Mouse (Mus musculus) forebrain, embryonic 15.5 days (tissue): ENCODE results near the gene Nktr. TPM values are rescaled to one million over a fixed set of nuclear protein-coding genes. Genes with fewer than 3 reads are reported as not detected.

Experiments used
- ATAC-seq: fragments of 200-750 bp; cut with Nextera tagmentation; replicated peaks from 2 replicates; pipeline ENCODE4 v1.8.0; 2017; ENCODE audit warnings: mild to moderate bottlenecking, moderate TSS enrichment, moderate library complexity
- H3K27ac ChIP-seq: fragments of 300-500 bp; sonication (generic); replicated peaks from 2 replicates; pipeline ENCODE4 v1.5.1; 2015; ENCODE audit warnings: mild to moderate bottlenecking, inconsistent platforms
- H3K27me3 ChIP-seq: fragments of 300-500 bp; sonication (generic); 2 replicates; pipeline ENCODE4 v1.6.1; 2015; ENCODE audit warnings: inconsistent platforms
- H3K36me3 ChIP-seq: fragments of 300-500 bp; sonication (generic); 2 replicates; pipeline ENCODE4 v1.6.1; 2015; ENCODE audit warnings: mild to moderate bottlenecking, inconsistent platforms
- H3K4me1 ChIP-seq: fragments of 300-500 bp; sonication (generic); 2 replicates; pipeline ENCODE4 v1.6.1; 2015; ENCODE audit warnings: inconsistent platforms
- H3K4me2 ChIP-seq: fragments of 300-500 bp; sonication (generic); replicated peaks from 2 replicates; pipeline ENCODE4 v1.6.1; 2015; ENCODE audit warnings: mild to moderate bottlenecking, inconsistent platforms
- H3K4me3 ChIP-seq: fragments of 300-500 bp; sonication (generic); 2 replicates; pipeline ENCODE4 v1.5.1; 2015; ENCODE audit warnings: mild to moderate bottlenecking, inconsistent platforms
- H3K9ac ChIP-seq: fragments of 300-500 bp; sonication (generic); replicated peaks from 2 replicates; pipeline ENCODE4 v1.6.1; 2015; ENCODE audit warnings: mild to moderate bottlenecking, inconsistent platforms
- H3K9me3 ChIP-seq: fragments of 300-500 bp; sonication (generic); 2 replicates; pipeline ENCODE4 v1.6.1; 2016; ENCODE audit warnings: inconsistent platforms
- WGBS: fragments of 180-500 bp; shearing (Covaris S2); methylation state at CpG from one replicate; pipeline ENCODE4 v1.1.7; 2015; ENCODE audit warnings: mixed read lengths; 5-methylcytosine and 5-hydroxymethylcytosine counted together
- polyA plus RNA-seq: library from polyadenylated mRNA; unstranded; fragments of >200 nt; fragmentation: Nextera tagmentation; extraction: Ambion mirVana; gene quantifications from 2 replicates; pipeline ENCODE4 v1.2.1, GENCODE M21; 2015

The Nktr gene
- 57.5 and 58.4 TPM in 2 replicates for polyA plus RNA-seq

- Histone ChIP-seq H3K27ac (peak within 1 kb of the TSS; percentile 90), H3K4me3 (peak within 1 kb of the TSS; percentile 93), H3K4me1 (peaks cover 24% of the 10 kb centered on the region), H3K9ac (peak within 1 kb of the TSS; percentile 95), H3K27me3 (no peaks in the 10 kb centered on the region), H3K9me3 (no peaks in the 10 kb centered on the region), H3K4me2 (peak within 1 kb of the TSS; percentile 83), H3K36me3 (no peaks in the 10 kb centered on the region)
- peak; percentile 99 for ATAC-seq
- under 1% methylated on average over 61 of the region's 61 CpGs for WGBS
Observed at GRCm38 (mm10) chr9:121718792-121719318, at the start of gene Nktr. Gene Nktr, plus strand, starts transcription at chr9:121719169.

DNA sequence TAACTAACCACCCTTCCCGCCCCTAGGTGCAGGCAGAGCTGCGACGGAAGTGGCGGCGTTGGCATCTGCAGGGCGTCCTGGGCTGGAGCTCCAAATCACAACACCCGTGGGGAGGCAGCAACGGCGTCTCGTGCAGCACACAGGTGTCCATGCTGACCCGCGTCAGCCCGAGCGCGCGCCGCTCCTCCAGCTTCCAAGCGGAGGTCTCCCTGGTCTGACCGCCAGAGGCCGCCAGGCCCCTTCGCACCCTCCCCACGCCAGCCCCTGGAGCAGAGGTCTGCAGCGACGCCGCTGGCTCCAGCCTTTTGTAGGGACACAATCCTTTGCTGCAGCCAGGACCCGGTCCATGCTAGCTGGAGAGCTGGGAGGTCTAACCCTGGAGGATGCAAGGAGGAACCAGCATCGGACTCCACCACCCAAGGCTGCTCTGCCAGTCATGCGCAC, 49.6 kb upstream of the Nktr start:
- Histone ChIP-seq H3K4me1 (peaks cover 38% of the 10 kb centered on the region), H3K27me3 (peaks cover 12% of the 10 kb centered on the region; the same call in 1 of the 2 replicates), H3K27ac (no peak overlapping the region), H3K9me3 (no peaks in the 10 kb centered on the region), H3K36me3 (no peaks in the 10 kb centered on the region), H3K9ac (peak overlapping the region; percentile 40; the same call in 1 of the 2 replicates), H3K4me2 (peak overlapping the region; percentile 51), H3K4me3 (peak overlapping the region; percentile 33)
- ATAC-seq = peak; percentile 29; the same call in 1 of the 2 replicates
- WGBS = under 1% methylated on average over 28 of the region's 28 CpGs

DNA sequence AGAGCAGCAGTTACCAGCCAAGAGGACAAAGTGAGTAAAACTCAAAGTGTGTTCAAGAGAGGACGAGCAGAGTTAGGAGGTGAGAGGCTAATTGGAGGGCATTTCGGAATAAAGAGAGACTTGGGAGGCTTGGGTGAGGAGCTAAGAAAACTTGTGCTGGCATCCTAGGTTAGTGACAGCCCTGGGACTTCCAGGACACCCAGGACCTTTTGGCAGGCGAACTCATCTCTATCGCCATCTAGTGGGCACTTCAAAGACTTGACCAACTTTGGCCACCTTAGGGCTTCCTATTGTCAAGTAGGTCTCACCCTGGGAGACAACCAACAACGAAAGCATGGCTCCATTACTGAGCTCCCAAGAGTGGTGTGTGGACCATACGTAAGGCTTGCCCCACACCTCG, 47.7 kb upstream of the Nktr start:
- Histone ChIP-seq H3K27ac (no peak overlapping the region), H3K36me3 (no peaks in the 10 kb centered on the region), H3K9ac (no peak overlapping the region), H3K4me3 (no peak overlapping the region), H3K27me3 (peaks cover 12% of the 10 kb centered on the region; the same call in 1 of the 2 replicates), H3K9me3 (no peaks in the 10 kb centered on the region), H3K4me2 (no peak overlapping the region), H3K4me1 (peaks cover 33% of the 10 kb centered on the region)
- ATAC-seq = no peak
- WGBS = 21% methylated on average over 7 of the region's 7 CpGs

DNA sequence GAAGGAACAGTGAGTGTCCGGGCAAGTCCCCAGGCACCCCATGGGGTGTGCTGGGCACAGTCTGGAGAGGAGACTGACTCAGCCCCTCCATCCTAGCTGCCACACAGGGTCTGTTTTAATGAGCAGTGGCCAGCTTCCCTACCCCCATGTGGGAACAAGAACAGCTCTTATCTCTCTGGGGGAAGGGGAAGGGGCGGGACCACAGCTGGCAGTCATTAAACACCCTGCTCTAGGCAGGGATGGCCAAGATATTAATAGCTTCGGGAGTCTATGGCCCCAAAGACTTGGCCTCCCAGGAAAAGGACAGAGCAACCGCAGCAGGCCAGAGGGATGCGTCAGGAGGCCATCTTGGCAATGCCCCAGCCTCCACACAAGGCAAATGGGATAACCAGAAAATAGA, 46.7 kb upstream of the Nktr start:
- 74% methylated on average over 5 of the region's 5 CpGs for WGBS
- ATAC-seq = no peak

DNA sequence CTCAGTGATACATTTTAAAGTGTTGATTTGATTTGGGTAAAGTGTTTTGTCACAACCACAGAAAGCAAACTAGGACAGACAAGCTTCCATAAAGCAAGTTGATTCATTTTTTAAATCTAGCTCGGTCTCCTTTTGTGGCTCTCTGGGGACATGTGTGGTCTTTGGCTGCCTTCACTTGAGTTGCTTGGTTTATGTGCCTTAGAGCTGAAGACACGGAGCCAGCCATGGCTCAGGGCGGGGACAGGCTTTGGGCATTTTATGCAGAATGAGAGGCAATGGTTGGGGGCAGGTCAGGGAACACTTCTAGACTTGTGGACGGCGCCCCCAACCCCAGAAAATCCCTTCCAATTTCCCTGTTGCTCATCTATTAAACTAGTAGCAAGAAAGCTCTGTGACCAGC, 45.3 kb upstream of the Nktr start:
- Histone ChIP-seq H3K4me3 (no peak overlapping the region), H3K27ac (no peak overlapping the region), H3K9me3 (no peaks in the 10 kb centered on the region), H3K4me2 (no peak overlapping the region), H3K27me3 (peaks cover 12% of the 10 kb centered on the region; the same call in 1 of the 2 replicates), H3K4me1 (peaks cover 13% of the 10 kb centered on the region), H3K9ac (no peak overlapping the region), H3K36me3 (no peaks in the 10 kb centered on the region)
- no peak for ATAC-seq
- WGBS = 87% methylated on average over 5 of the region's 5 CpGs

More for the DNA sequence above, 46.7 kb upstream of the Nktr start:
- Histone ChIP-seq H3K4me2 (no peak overlapping the region), H3K36me3 (no peaks in the 10 kb centered on the region), H3K4me3 (no peak overlapping the region), H3K9me3 (no peaks in the 10 kb centered on the region), H3K27me3 (peaks cover 12% of the 10 kb centered on the region; the same call in 1 of the 2 replicates), H3K4me1 (peaks cover 23% of the 10 kb centered on the region), H3K9ac (no peak overlapping the region), H3K27ac (no peak overlapping the region)

GRCm38 (mm10) chr9:121675011-121675410, 44.0 kb upstream of the Nktr start:
- no peak for ATAC-seq
- Histone ChIP-seq H3K4me1 (peaks cover 12% of the 10 kb centered on the region), H3K27me3 (peaks cover 9% of the 10 kb centered on the region; the same call in 1 of the 2 replicates), H3K36me3 (no peaks in the 10 kb centered on the region), H3K4me2 (no peak overlapping the region), H3K9ac (no peak overlapping the region), H3K9me3 (no peaks in the 10 kb centered on the region), H3K27ac (no peak overlapping the region), H3K4me3 (no peak overlapping the region)
- 83% methylated on average over 9 of the region's 9 CpGs for WGBS

- no peak overlapping the region for H3K4me3 ChIP-seq
- no peak overlapping the region for H3K9ac ChIP-seq
- 92% methylated on average over 2 of the region's 2 CpGs for WGBS
- no peak overlapping the region for H3K4me2 ChIP-seq
- H3K9me3 ChIP-seq = no peaks in the 10 kb centered on the region
- H3K36me3 ChIP-seq = no peaks in the 10 kb centered on the region
- peaks cover 4% of the 10 kb centered on the region; the same call in 1 of the 2 replicates for H3K27me3 ChIP-seq
- no peak overlapping the region for H3K27ac ChIP-seq
- ATAC-seq = no peak
- peaks cover 10% of the 10 kb centered on the region for H3K4me1 ChIP-seq
Observed at GRCm38 (mm10) chr9:121675556-121675955, 43.4 kb upstream of the Nktr start.

DNA sequence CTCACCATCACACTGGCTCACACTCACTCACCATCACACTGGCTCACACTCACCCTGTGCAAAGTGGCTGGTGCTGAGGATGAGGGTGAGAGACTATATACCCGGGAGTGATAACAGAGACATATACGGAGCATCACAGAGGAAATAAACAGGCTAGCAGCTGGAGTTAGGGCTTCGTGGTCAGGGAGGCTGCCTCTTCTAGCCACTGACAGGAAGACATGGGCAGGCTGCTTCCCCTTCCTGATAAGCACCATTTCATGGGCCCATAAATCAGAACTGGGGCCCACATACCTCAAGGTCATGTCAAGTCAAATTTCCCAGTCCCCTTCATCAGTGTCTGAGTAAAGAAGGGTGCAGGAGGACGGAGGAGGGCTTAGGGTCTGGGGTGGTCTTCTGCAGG, 41.9 kb upstream of the Nktr start:
- WGBS = 91% methylated on average over 4 of the region's 4 CpGs
- H3K9ac ChIP-seq = no peak overlapping the region
- H3K4me1 ChIP-seq = peaks cover 10% of the 10 kb centered on the region
- no peaks in the 10 kb centered on the region for H3K27me3 ChIP-seq
- H3K36me3 ChIP-seq = peaks cover under 1% of the 10 kb centered on the region; the same call in 1 of the 2 replicates
- no peaks in the 10 kb centered on the region for H3K9me3 ChIP-seq
- ATAC-seq = no peak
- no peak overlapping the region for H3K4me3 ChIP-seq
- no peak overlapping the region for H3K4me2 ChIP-seq
- no peak overlapping the region for H3K27ac ChIP-seq

GRCm38 (mm10) chr9:121677476-121677875, 41.5 kb upstream of the Nktr start:
- Histone ChIP-seq H3K4me1 (peaks cover 10% of the 10 kb centered on the region), H3K36me3 (peaks cover 4% of the 10 kb centered on the region; the same call in 1 of the 2 replicates), H3K9ac (no peak overlapping the region), H3K4me3 (no peak overlapping the region), H3K9me3 (no peaks in the 10 kb centered on the region), H3K4me2 (no peak overlapping the region), H3K27me3 (no peaks in the 10 kb centered on the region), H3K27ac (no peak overlapping the region)
- WGBS = 78% methylated on average over 8 of the region's 8 CpGs
- ATAC-seq = no peak

- no peak overlapping the region for H3K4me3 ChIP-seq
- WGBS = 19% methylated on average over 6 of the region's 6 CpGs
Observed at GRCm38 (mm10) chr9:121679549-121679948, 39.4 kb upstream of the Nktr start.

DNA sequence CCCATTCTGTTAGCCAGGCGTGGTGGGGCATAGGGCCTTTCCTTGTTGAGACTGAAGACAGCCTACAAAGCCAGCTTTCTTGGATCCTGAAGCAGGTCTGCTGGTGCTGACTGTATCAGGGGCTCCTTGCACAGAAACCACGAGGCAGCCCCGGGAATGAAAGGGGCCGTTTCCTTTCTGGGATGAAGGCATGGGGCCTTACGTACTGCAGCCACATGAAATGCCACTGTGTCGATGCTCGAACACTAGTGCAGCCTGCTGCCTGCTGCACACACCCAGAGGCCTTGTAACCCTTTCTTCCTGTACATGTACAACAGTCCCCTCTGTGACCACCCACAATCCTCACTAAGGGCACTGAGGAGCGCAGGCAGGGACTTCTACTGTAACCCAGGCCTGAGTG, 37.8 kb upstream of the Nktr start:
- Histone ChIP-seq H3K27me3 (no peaks in the 10 kb centered on the region), H3K9me3 (no peaks in the 10 kb centered on the region), H3K9ac (no peak overlapping the region), H3K4me3 (no peak overlapping the region), H3K36me3 (peaks cover 34% of the 10 kb centered on the region), H3K4me1 (peaks cover 10% of the 10 kb centered on the region), H3K4me2 (no peak overlapping the region), H3K27ac (no peak overlapping the region)
- ATAC-seq = no peak
- WGBS = 85% methylated on average over 7 of the region's 8 CpGs

More at GRCm38 (mm10) chr9:121679549-121679948, 39.4 kb upstream of the Nktr start:
- peak; percentile 79 for ATAC-seq
- Histone ChIP-seq H3K4me2 (no peak overlapping the region), H3K27me3 (no peaks in the 10 kb centered on the region), H3K36me3 (peaks cover 23% of the 10 kb centered on the region), H3K9ac (no peak overlapping the region), H3K4me1 (peaks cover 10% of the 10 kb centered on the region), H3K9me3 (no peaks in the 10 kb centered on the region), H3K27ac (0 out of 2 replicates have a peak overlapping the region, but pooled peaks have one; percentile 9)

GRCm38 (mm10) chr9:121682037-121682680, 36.8 kb upstream of the Nktr start:
- Histone ChIP-seq H3K9ac (no peak overlapping the region), H3K4me1 (peaks cover 10% of the 10 kb centered on the region), H3K36me3 (peaks cover 36% of the 10 kb centered on the region), H3K27me3 (no peaks in the 10 kb centered on the region), H3K4me3 (no peak overlapping the region), H3K4me2 (no peak overlapping the region), H3K9me3 (no peaks in the 10 kb centered on the region), H3K27ac (no peak overlapping the region)
- ATAC-seq = no peak
- WGBS = 80% methylated on average over 18 of the region's 18 CpGs
